ENCODE assay signal across 8 mouse cellular contexts in genomic region chr19:10042816-10043215, GRCm38 (mm10). TPM values are rescaled to one million over a fixed set of nuclear protein-coding genes. Genes with fewer than 3 reads are reported as not detected.
DNase-seq lines count a peak whose midpoint lies in the region; ATAC-seq lines count a peak whose summit lies in the region.

No protein-coding gene starts in this region.

- H3K36me3 ChIP-seq in heart, embryonic 11.5 days (ENCODE audit: control insufficient read depth, insufficient read depth, low read length): no peaks in the 10 kb centered on the region
- no peaks in the 10 kb centered on the region for H3K36me3 ChIP-seq in neural tube, embryonic 12.5 days
- H3K36me3 ChIP-seq in limb, embryonic 15.5 days: no peaks in the 10 kb centered on the region

- intact Hi-C loops in heart, postnatal 36 days (cut with DNase I): loop anchor here (5.0 kb wide), 1 partner anchor 139 kb away; the partner anchor contains the start of gene Fads1

- H3K27ac ChIP-seq in heart, embryonic 11.5 days (ENCODE audit: low read depth, low read length): peak overlapping the region; percentile 13; the same call in 1 of the 2 replicates
- H3K27ac ChIP-seq in neural tube, embryonic 12.5 days: no peak overlapping the region
- H3K27ac ChIP-seq in limb, embryonic 15.5 days: no peak overlapping the region

- peaks cover 47% of the 10 kb centered on the region for H3K4me1 ChIP-seq in heart, embryonic 11.5 days (ENCODE audit: control insufficient read depth, insufficient read depth, low read length)
- H3K4me1 ChIP-seq in neural tube, embryonic 12.5 days: peaks cover 18% of the 10 kb centered on the region
- peaks cover 52% of the 10 kb centered on the region for H3K4me1 ChIP-seq in limb, embryonic 15.5 days

- ATAC-seq in heart, embryonic 11.5 days (replicated peaks; ENCODE audit: insufficient number of reproducible peaks, low FRiP score, low TSS enrichment): no peak
- no peak for ATAC-seq in neural tube, embryonic 12.5 days (ENCODE audit: low FRiP score, low read depth)
- no peak for ATAC-seq in limb, embryonic 15.5 days (ENCODE audit: insufficient number of reproducible peaks, low FRiP score, low TSS enrichment, low read depth)

- peak overlapping the region; percentile 79 for H3K9ac ChIP-seq in heart, embryonic 11.5 days (ENCODE audit: low read depth, low read length)
- no peak overlapping the region for H3K9ac ChIP-seq in neural tube, embryonic 12.5 days
- H3K9ac ChIP-seq in limb, embryonic 15.5 days: no peak overlapping the region

- peak overlapping the region; percentile 76 for H3K4me3 ChIP-seq in heart, embryonic 11.5 days (ENCODE audit: low read depth, low read length)
- H3K4me3 ChIP-seq in neural tube, embryonic 12.5 days: peak overlapping the region; percentile 55; the same call in 1 of the 2 replicates
- H3K4me3 ChIP-seq in limb, embryonic 15.5 days: peak overlapping the region; percentile 62; the same call in 1 of the 2 replicates

- H3K27me3 ChIP-seq in heart, embryonic 11.5 days (ENCODE audit: control insufficient read depth, insufficient read depth, low read length): no peaks in the 10 kb centered on the region
- peaks cover 3% of the 10 kb centered on the region; the same call in 1 of the 2 replicates for H3K27me3 ChIP-seq in neural tube, embryonic 12.5 days (replicated peaks)
- no peaks in the 10 kb centered on the region; the same call in 1 of the 2 replicates for H3K27me3 ChIP-seq in limb, embryonic 15.5 days

- H3K9me3 ChIP-seq in heart, embryonic 11.5 days (replicated peaks; ENCODE audit: control insufficient read depth, low read length): no peaks in the 10 kb centered on the region
- H3K9me3 ChIP-seq in neural tube, embryonic 12.5 days: no peaks in the 10 kb centered on the region
- H3K9me3 ChIP-seq in limb, embryonic 15.5 days: no peaks in the 10 kb centered on the region

- DNase-seq in heart, postnatal 36 days: no peak
- no peak for DNase-seq in neural tube, embryonic 10.5 days (ENCODE audit: extremely low spot score, low spot score)
- DNase-seq in right cerebral cortex, postnatal 36 days (ENCODE audit: low spot score in 2 of 2): no peak
- no peak for DNase-seq in gastrocnemius, postnatal 4 days (ENCODE audit: low spot score in 2 of 2)
- DNase-seq in spleen, adult 18-20 months: no peak

- WGBS in heart, embryonic 11.5 days (ENCODE audit: insufficient replicate concordance): 78% methylated on average over 4 of the region's 4 CpGs
- WGBS in neural tube, embryonic 12.5 days: 85% methylated on average over 4 of the region's 4 CpGs
- WGBS in limb, embryonic 15.5 days: 74% methylated on average over 4 of the region's 4 CpGs

- H3K4me2 ChIP-seq in heart, embryonic 11.5 days: peak overlapping the region; percentile 95
- H3K4me2 ChIP-seq in neural tube, embryonic 12.5 days (replicated peaks): peak overlapping the region; percentile 99
- peak overlapping the region; percentile 94 for H3K4me2 ChIP-seq in limb, embryonic 15.5 days

RNA-seq across cellular contexts. Expression of gene Fads3, which starts 1.4 kb away (rescaled TPM):
- polyA plus RNA-seq in heart, embryonic 11.5 days (2014; fragmentation: Nextera tagmentation; extraction: Ambion mirVana): 15.8 and 17.9 TPM in 2 replicates
- total RNA-seq in heart, postnatal 36 days (2021): 10 to 100 TPM; 37.8 to 39.8 TPM
- 11.4 and 13.3 TPM in 2 replicates for polyA plus RNA-seq in neural tube, embryonic 12.5 days (2016; fragmentation: Nextera tagmentation; extraction: Ambion mirVana)
- 12.7 and 17.1 TPM in 2 replicates for polyA plus RNA-seq in limb, embryonic 15.5 days (2015; fragmentation: Nextera tagmentation; extraction: Ambion mirVana)
- 10 to 100 TPM; 16.8 to 28.4 TPM for total RNA-seq in gastrocnemius, postnatal 4 days (2021)

RNA-seq across cellular contexts. Expression of gene Rab3il1, which starts 41.3 kb away (rescaled TPM):
- 50.8 and 54.0 TPM in 2 replicates for polyA plus RNA-seq in heart, embryonic 11.5 days (2014; fragmentation: Nextera tagmentation; extraction: Ambion mirVana)
- total RNA-seq in heart, postnatal 36 days (2021): 1 to 10 TPM; 7.9 to 8.7 TPM
- 26.3 and 29.6 TPM in 2 replicates for polyA plus RNA-seq in neural tube, embryonic 12.5 days (2016; fragmentation: Nextera tagmentation; extraction: Ambion mirVana)
- polyA plus RNA-seq in limb, embryonic 15.5 days (2015; fragmentation: Nextera tagmentation; extraction: Ambion mirVana): 44.8 and 45.1 TPM in 2 replicates
- total RNA-seq in gastrocnemius, postnatal 4 days (2021): 10 to 100 TPM; 24.2 to 26.1 TPM

RNA-seq across cellular contexts. Expression of gene Best1, which starts 41.4 kb away (rescaled TPM):
- 0.10 and 0.41 TPM in 2 replicates for polyA plus RNA-seq in heart, embryonic 11.5 days (2014; fragmentation: Nextera tagmentation; extraction: Ambion mirVana)
- total RNA-seq in heart, postnatal 36 days (2021): under 1 TPM; 0.11 to 0.14 TPM
- polyA plus RNA-seq in neural tube, embryonic 12.5 days (2016; fragmentation: Nextera tagmentation; extraction: Ambion mirVana): 1.0 and 1.9 TPM in 2 replicates
- 1.9 and 2.1 TPM in 2 replicates for polyA plus RNA-seq in limb, embryonic 15.5 days (2015; fragmentation: Nextera tagmentation; extraction: Ambion mirVana)
- 1 to 10 TPM; 1.2 to 1.5 TPM for total RNA-seq in gastrocnemius, postnatal 4 days (2021)

RNA-seq across cellular contexts. Expression of gene Fads2, which starts 58.7 kb away (rescaled TPM):
- 27.1 and 31.1 TPM in 2 replicates for polyA plus RNA-seq in heart, embryonic 11.5 days (2014; fragmentation: Nextera tagmentation; extraction: Ambion mirVana)
- total RNA-seq in heart, postnatal 36 days (2021): 1 to 10 TPM; 4.8 to 6.8 TPM
- polyA plus RNA-seq in neural tube, embryonic 12.5 days (2016; fragmentation: Nextera tagmentation; extraction: Ambion mirVana): 133 and 135 TPM in 2 replicates
- polyA plus RNA-seq in limb, embryonic 15.5 days (2015; fragmentation: Nextera tagmentation; extraction: Ambion mirVana): 63.8 and 65.8 TPM in 2 replicates
- total RNA-seq in gastrocnemius, postnatal 4 days (2021): 10 to 100 TPM; 26.2 to 27.3 TPM
